Mouse (Mus musculus): ENCODE results near the gene Fam222b. TPM values are rescaled to one million over a fixed set of nuclear protein-coding genes. Genes with fewer than 3 reads are reported as not detected.

The Fam222b gene
- polyA plus RNA-seq, 1 experiment from 2014 or later: 28.7 TPM

DNA sequence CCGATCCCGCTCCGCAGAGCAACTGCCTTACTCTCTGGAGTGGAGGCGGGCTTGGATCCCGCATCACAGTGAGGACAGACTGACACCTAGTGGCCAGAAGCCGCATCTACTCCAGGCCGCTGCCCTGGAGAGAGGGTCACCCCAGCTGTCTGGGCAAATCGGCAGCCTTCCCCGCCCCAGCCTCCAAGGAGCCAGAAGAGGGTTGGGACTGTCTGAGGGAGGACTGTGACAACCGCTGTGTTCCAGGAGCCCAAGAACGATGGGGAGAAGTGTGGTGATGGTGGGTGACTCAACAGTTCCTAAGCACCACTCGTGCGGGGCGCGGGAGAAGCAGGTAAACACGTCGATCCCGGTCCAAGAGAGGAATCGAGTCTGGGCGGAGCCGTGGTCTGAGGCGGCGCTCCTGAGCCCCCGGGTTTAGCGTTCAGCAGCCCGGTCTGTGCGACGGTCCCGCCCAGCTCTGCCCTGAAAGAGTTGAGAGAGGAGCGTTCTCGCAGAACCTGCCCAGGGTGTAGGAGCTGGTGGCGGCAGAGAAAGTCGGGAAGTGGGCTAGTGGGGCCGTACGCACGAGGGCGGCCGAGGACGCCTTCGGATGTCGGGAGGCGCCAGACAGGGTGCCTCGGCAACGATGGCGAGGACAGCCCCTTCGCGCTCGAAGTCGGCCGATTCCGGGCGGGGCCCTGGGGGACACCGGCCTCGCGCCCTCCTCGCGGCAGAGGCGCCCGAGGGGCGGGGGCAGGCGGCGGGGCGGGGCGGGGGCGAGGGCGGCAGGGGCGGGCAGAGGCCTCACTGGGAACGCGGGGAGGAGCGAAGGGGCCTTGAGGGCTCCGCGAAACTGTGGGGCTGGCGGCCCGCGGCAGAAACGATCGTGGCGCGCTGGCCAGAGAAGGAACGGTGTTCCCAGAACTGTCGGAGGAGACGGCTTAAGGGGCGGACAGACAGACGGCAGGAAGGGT lies 83.7 kb downstream of the Fam222b start:
- H3K9ac ChIP-seq: peak overlapping the region; percentile 57
- peak overlapping the region; percentile 66 for H3K27ac ChIP-seq
- H3K4me1 ChIP-seq (replicated peaks; ENCODE audit: control insufficient read depth, insufficient read depth, low read length): peaks cover 35% of the 10 kb centered on the region
- DNase-seq (ENCODE audit: low spot score) (peak; percentile 95), ATAC-seq (ENCODE audit: low FRiP score) (peak; percentile 87)
- H3K36me3 ChIP-seq (replicated peaks; ENCODE audit: control insufficient read depth, insufficient read depth): peaks cover 34% of the 10 kb centered on the region
- H3K27me3 ChIP-seq (ENCODE audit: control insufficient read depth, insufficient read depth, low read length): peaks cover 5% of the 10 kb centered on the region; the same call in 1 of the 2 replicates
- H3K9me3 ChIP-seq (ENCODE audit: control insufficient read depth, low read length): no peaks in the 10 kb centered on the region
- H3K4me2 ChIP-seq (replicated peaks): peak overlapping the region; percentile 55
- H3K4me3 ChIP-seq (replicated peaks; ENCODE audit: low read length): peak overlapping the region; percentile 53
- WGBS: under 1% methylated on average over 62 of the region's 84 CpGs

DNA sequence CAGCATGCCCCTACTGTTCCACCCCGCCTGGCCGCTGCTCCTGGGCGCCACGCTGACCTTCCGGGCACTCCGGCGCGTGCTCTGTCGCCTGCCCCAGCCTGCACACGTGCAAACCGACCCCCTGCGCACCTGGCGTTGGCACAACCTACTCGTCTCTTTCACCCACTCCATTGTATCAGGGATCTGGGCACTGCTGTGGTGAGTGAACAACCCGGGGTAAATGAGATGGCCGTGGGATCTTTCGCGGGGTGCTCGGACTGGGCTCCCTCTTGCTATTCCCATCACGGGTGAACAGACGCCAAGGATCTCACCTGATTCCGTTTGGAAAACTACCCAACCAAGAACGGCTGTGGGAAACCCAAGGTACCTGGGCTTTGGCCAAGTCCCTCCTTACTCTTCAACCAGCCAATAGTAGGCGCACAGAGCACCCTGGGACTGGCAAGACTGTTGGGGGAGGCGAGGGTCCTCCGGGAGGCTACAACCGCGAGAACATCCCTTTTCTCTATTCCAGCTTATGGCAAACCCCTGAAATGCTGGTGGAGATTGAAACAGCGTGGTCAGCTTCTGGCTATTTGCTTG lies 84.5 kb downstream of the Fam222b start:
- Histone ChIP-seq H3K9ac (peak overlapping the region; percentile 57), H3K27ac (peak overlapping the region; percentile 66), H3K36me3 (replicated peaks; ENCODE audit: control insufficient read depth, insufficient read depth) (peaks cover 34% of the 10 kb centered on the region), H3K4me3 (replicated peaks; ENCODE audit: low read length) (peak overlapping the region; percentile 53), H3K4me1 (replicated peaks; ENCODE audit: control insufficient read depth, insufficient read depth, low read length) (peaks cover 37% of the 10 kb centered on the region), H3K9me3 (ENCODE audit: control insufficient read depth, low read length) (no peaks in the 10 kb centered on the region), H3K4me2 (replicated peaks) (peak overlapping the region; percentile 55), H3K27me3 (ENCODE audit: control insufficient read depth, insufficient read depth, low read length) (peaks cover 5% of the 10 kb centered on the region; the same call in 1 of the 2 replicates)
- DNase-seq (ENCODE audit: low spot score) (no peak), ATAC-seq (ENCODE audit: low FRiP score) (no peak)
- WGBS: 2% methylated on average over 29 of the region's 29 CpGs

GRCm38 (mm10) chr11:78179438-78179999 lies 85.1 kb downstream of the Fam222b start:
- peaks cover 42% of the 10 kb centered on the region for H3K4me1 ChIP-seq (replicated peaks; ENCODE audit: control insufficient read depth, insufficient read depth, low read length)
- no peak overlapping the region for H3K27ac ChIP-seq
- H3K4me3 ChIP-seq (replicated peaks; ENCODE audit: low read length): peak overlapping the region; percentile 53
- H3K4me2 ChIP-seq (replicated peaks): peak overlapping the region; percentile 55
- no peak for DNase-seq (ENCODE audit: low spot score)
- H3K27me3 ChIP-seq (ENCODE audit: control insufficient read depth, insufficient read depth, low read length): peaks cover 5% of the 10 kb centered on the region; the same call in 1 of the 2 replicates
- H3K36me3 ChIP-seq (replicated peaks; ENCODE audit: control insufficient read depth, insufficient read depth): peaks cover 34% of the 10 kb centered on the region
- 34% methylated on average over 8 of the region's 8 CpGs for WGBS
- H3K9ac ChIP-seq: peak overlapping the region; percentile 57; the same call in 1 of the 2 replicates
- ATAC-seq (ENCODE audit: low FRiP score): no peak
- H3K9me3 ChIP-seq (ENCODE audit: control insufficient read depth, low read length): no peaks in the 10 kb centered on the region

GRCm38 (mm10) chr11:78180081-78180761 lies 85.8 kb downstream of the Fam222b start:
- Histone ChIP-seq H3K4me3 (replicated peaks; ENCODE audit: low read length) (no peak overlapping the region), H3K4me2 (replicated peaks) (no peak overlapping the region)
- ATAC-seq (ENCODE audit: low FRiP score): no peak

DNA sequence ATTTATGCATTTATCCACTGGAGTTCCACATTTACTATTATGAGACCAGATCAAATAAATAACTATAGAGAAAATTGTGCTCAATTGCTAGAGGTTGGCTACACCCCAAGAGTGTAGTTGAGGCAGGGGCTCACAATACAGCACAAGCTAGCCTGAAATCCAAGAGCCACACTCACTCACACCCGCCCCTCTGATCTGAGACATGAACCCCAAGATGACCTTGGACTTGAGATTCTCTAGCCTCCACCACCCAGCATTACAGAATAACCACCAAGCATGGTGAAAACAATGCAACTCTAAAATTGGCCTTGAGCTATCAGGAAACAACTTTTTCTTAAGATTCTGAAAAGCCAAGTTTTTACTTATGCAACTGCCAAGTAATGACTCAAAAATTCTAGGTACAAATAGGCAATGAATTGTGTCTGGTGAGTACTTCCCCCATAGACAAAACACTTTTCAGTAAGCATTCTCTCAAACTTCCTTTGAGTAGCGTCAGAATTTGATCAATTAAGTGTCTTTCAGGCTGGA lies 87.4 kb downstream of the Fam222b start:
- H3K4me2 ChIP-seq (replicated peaks): peak overlapping the region; percentile 79
- peak overlapping the region; percentile 79 for H3K4me3 ChIP-seq (replicated peaks; ENCODE audit: low read length)
- H3K36me3 ChIP-seq (replicated peaks; ENCODE audit: control insufficient read depth, insufficient read depth): peaks cover 34% of the 10 kb centered on the region
- 44% methylated on average over 2 of the region's 2 CpGs for WGBS
- H3K27me3 ChIP-seq (ENCODE audit: control insufficient read depth, insufficient read depth, low read length): peaks cover 3% of the 10 kb centered on the region; the same call in 1 of the 2 replicates
- peak overlapping the region; percentile 86 for H3K9ac ChIP-seq
- peaks cover 40% of the 10 kb centered on the region for H3K4me1 ChIP-seq (replicated peaks; ENCODE audit: control insufficient read depth, insufficient read depth, low read length)
- H3K9me3 ChIP-seq (ENCODE audit: control insufficient read depth, low read length): no peaks in the 10 kb centered on the region
- ATAC-seq (ENCODE audit: low FRiP score) (no peak), DNase-seq (ENCODE audit: low spot score) (no peak)
- H3K27ac ChIP-seq: no peak overlapping the region

More at GRCm38 (mm10) chr11:78180081-78180761, 85.8 kb downstream of the Fam222b start:
- Histone ChIP-seq H3K36me3 (replicated peaks; ENCODE audit: control insufficient read depth, insufficient read depth) (peaks cover 34% of the 10 kb centered on the region), H3K9ac (no peak overlapping the region), H3K27ac (no peak overlapping the region), H3K27me3 (ENCODE audit: control insufficient read depth, insufficient read depth, low read length) (peaks cover 5% of the 10 kb centered on the region; the same call in 1 of the 2 replicates), H3K4me1 (replicated peaks; ENCODE audit: control insufficient read depth, insufficient read depth, low read length) (peaks cover 42% of the 10 kb centered on the region), H3K9me3 (ENCODE audit: control insufficient read depth, low read length) (no peaks in the 10 kb centered on the region)
- 80% methylated on average over 6 of the region's 6 CpGs for whole genome bisulfite sequencing
- DNase-seq (ENCODE audit: low spot score): no peak

DNA sequence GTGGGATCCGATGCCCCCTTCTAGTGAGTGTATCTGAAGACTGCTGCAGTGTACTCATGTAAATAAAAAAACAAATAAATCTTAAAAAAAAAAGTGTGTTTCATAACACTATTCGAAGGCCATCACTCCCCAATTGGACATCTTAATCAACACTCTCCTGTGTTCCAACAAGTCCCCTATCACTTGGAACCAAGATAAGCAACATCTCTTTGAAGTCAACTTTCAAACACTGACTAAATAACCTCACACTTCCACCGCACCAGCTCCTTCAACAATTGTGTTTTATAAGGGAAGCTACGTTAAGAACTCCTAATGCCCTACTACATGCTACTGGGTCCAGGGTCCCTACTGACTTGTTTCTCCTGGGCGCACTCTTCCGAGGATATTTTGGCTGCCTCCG lies 88.0 kb downstream of the Fam222b start:
- no peak for ATAC-seq (ENCODE audit: low FRiP score)
- H3K27ac ChIP-seq: peak overlapping the region; percentile 96

DNA sequence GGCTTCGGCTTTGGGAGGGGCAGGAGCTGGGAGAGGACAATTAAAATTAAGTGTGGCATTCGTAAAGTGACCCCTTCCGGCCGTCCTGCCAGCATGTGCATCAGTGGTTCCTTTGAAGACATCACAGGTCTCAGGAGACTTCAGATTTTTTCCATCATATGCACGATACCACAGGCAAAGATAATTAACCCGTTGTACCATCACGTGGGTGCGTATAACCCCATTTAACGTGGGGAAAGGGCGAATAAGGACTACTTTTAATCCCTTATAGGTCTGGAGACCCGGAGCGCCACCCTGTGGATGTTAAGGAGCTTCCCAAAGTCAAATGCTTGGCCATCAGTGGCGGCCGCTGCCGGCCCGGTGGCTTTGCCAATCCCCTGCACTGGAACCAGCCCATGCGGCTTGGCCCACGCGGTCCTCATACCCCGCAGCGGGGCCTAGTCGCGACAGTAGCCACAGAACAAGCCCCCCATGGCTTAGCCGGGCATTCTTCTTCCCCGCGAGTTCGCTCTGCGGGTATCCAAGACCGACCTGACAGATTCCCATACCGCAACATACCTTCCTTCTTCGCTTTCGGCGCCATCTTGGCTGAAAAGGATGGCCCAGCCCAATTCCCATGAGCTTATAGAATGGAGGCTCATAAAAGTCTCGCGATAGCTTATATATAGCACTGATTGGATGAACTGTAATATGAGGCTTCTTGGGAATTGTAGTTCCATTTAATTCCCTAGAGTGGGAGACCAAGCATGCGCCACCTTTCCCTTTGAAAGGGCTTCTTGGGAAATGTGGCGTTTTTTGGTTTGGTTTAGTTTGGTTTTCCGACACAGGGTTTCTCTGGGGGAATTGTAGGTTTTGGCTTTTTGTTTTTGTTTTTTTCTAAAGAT lies 88.7 kb downstream of the Fam222b start, which contains the start of gene Rpl23a:
TSS of gene Rpl23a (minus strand) at position 624 of the 884 bp plus-strand sequence.
- Histone ChIP-seq H3K36me3 (replicated peaks; ENCODE audit: control insufficient read depth, insufficient read depth) (peaks cover 34% of the 10 kb centered on the region), H3K4me2 (replicated peaks) (peak within 1 kb of the TSS; percentile 79), H3K27me3 (ENCODE audit: control insufficient read depth, insufficient read depth, low read length) (no peaks in the 10 kb centered on the region), H3K4me3 (replicated peaks; ENCODE audit: low read length) (peak within 1 kb of the TSS; percentile 79), H3K4me1 (replicated peaks; ENCODE audit: control insufficient read depth, insufficient read depth, low read length) (peaks cover 31% of the 10 kb centered on the region), H3K9me3 (ENCODE audit: control insufficient read depth, low read length) (no peaks in the 10 kb centered on the region), H3K27ac (peak within 1 kb of the TSS; percentile 96), H3K9ac (peak within 1 kb of the TSS; percentile 86)
- DNase-seq (ENCODE audit: low spot score) (peak; percentile 97), ATAC-seq (ENCODE audit: low FRiP score) (peak; percentile 91)
- under 1% methylated on average over 38 of the region's 38 CpGs for WGBS

More for the DNA sequence above, 88.0 kb downstream of the Fam222b start:
- DNase-seq (ENCODE audit: low spot score): no peak
- Histone ChIP-seq H3K9me3 (ENCODE audit: control insufficient read depth, low read length) (no peaks in the 10 kb centered on the region), H3K36me3 (replicated peaks; ENCODE audit: control insufficient read depth, insufficient read depth) (peaks cover 34% of the 10 kb centered on the region), H3K4me2 (replicated peaks) (peak overlapping the region; percentile 79), H3K4me3 (replicated peaks; ENCODE audit: low read length) (peak overlapping the region; percentile 79), H3K4me1 (replicated peaks; ENCODE audit: control insufficient read depth, insufficient read depth, low read length) (peaks cover 34% of the 10 kb centered on the region), H3K27me3 (ENCODE audit: control insufficient read depth, insufficient read depth, low read length) (no peaks in the 10 kb centered on the region), H3K9ac (peak overlapping the region; percentile 86)
- 16% methylated on average over 7 of the region's 7 CpGs for WGBS
